Mouse (Mus musculus) lung, postnatal 14 days (tissue): ENCODE data around the gene Ube2s.
"Not testable (repeated sequence)": the region's sequence is repeated elsewhere in the genome, so short reads cannot be mapped to it uniquely, and the experiment has no call there.

Source experiments
- DNase-seq: peaks from one replicate; pipeline ENCODE4 v3.0.0; 2021

The Ube2s gene

GRCm38 (mm10) chr7:4812303-4813104 lies at the start of gene Ube2s:
Gene Ube2s (minus strand): TSS chr7:4812590.
- DNase-seq = peak; percentile 97

GRCm38 (mm10) chr7:4860926-4861325 lies 48.5 kb upstream of the Ube2s start:
- not testable (repeated sequence) for DNase-seq

GRCm38 (mm10) chr7:4859418-4859978 lies 47.1 kb upstream of the Ube2s start:
- no peak for DNase-seq

- no peak for DNase-seq
Observed at GRCm38 (mm10) chr7:4857321-4857720, 44.9 kb upstream of the Ube2s start.

- DNase-seq = no peak
Observed at GRCm38 (mm10) chr7:4856508-4856907, 44.1 kb upstream of the Ube2s start.

- DNase-seq = no peak
Observed at GRCm38 (mm10) chr7:4853613-4854012, 41.2 kb upstream of the Ube2s start.

- DNase-seq = no peak
Observed at GRCm38 (mm10) chr7:4851315-4851688, 38.9 kb upstream of the Ube2s start.

- DNase-seq = no peak
Observed at GRCm38 (mm10) chr7:4850621-4851314, 38.4 kb upstream of the Ube2s start.

GRCm38 (mm10) chr7:4849372-4849771 lies 37.0 kb upstream of the Ube2s start:
- no peak for DNase-seq

GRCm38 (mm10) chr7:4844917-4845309 lies 32.5 kb upstream of the Ube2s start:
- DNase-seq = peak; percentile 63

- no peak for DNase-seq
Observed at GRCm38 (mm10) chr7:4844245-4844916, 32.0 kb upstream of the Ube2s start, which contains the start of gene Shisa7. Gene Shisa7 (minus strand): TSS chr7:4844696.

- no peak for DNase-seq
Observed at GRCm38 (mm10) chr7:4843604-4844244, 31.3 kb upstream of the Ube2s start.

- no peak for DNase-seq
Observed at GRCm38 (mm10) chr7:4842634-4843131, 30.3 kb upstream of the Ube2s start.

GRCm38 (mm10) chr7:4842077-4842476 lies 29.7 kb upstream of the Ube2s start:
- DNase-seq = no peak

GRCm38 (mm10) chr7:4837639-4838038 lies 25.2 kb upstream of the Ube2s start:
- no peak for DNase-seq

- DNase-seq = peak; percentile 66
Observed at GRCm38 (mm10) chr7:4836351-4836792, 24.0 kb upstream of the Ube2s start.

- DNase-seq = peak; percentile 32
Observed at GRCm38 (mm10) chr7:4835631-4836327, 23.4 kb upstream of the Ube2s start.

- no peak for DNase-seq
Observed at GRCm38 (mm10) chr7:4830476-4830875, 18.1 kb upstream of the Ube2s start.

- no peak for DNase-seq
Observed at GRCm38 (mm10) chr7:4825365-4825764, 13.0 kb upstream of the Ube2s start.

- DNase-seq = no peak
Observed at GRCm38 (mm10) chr7:4822162-4822907, 9.9 kb upstream of the Ube2s start.

GRCm38 (mm10) chr7:4821690-4822089 lies 9.3 kb upstream of the Ube2s start:
- DNase-seq = no peak
